Mouse (Mus musculus): ENCODE data around the gene Mien1. TPM values are rescaled to one million over a fixed set of nuclear protein-coding genes. Genes with fewer than 3 reads are reported as not detected.

Gene Mien1
- total RNA-seq, 2 experiments from 2014 or later: 48.9 to 52.1 TPM

DNA sequence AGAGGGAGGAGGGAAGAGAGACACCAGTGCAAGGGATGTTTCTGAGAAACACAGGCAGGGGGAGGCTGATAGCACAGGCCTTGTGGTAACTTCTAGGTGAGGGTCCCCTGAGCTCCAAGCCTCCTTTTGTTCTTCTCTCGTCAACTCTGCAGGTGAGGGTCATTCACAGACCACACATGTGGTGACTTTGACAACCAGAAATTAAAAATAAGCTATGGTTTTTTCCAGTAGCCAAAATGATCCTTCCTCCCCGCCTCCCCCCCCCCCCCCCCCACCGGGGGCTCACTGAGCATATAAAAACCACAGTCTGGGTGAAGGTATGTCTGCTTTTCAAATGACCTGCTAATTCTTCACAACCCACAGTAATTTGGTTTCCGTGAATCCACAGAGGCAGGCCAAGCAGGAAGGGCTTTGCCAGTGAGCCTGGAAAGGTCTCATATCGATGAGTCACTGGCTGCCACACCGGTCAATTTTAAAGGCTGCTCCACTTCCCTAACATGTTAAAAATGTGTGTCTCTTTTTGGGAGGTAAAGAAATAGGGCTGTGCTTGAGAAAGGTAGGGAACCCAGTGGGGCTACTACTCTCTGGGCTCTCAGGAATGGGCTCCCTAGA, 22.4 kb upstream of the Mien1 start:
- DNase-seq: no peak
- intact Hi-C loops (cut with DNase I): no loop called here

- no peak for DNase-seq
- intact Hi-C loops (cut with DNase I): loop anchor here (5.0 kb wide), 1 partner anchor 193 kb away; no protein-coding TSS in a partner anchor
These were observed 21.1 kb upstream of the Mien1 start for GRCm38 (mm10) chr11:98459860-98460259.

DNA sequence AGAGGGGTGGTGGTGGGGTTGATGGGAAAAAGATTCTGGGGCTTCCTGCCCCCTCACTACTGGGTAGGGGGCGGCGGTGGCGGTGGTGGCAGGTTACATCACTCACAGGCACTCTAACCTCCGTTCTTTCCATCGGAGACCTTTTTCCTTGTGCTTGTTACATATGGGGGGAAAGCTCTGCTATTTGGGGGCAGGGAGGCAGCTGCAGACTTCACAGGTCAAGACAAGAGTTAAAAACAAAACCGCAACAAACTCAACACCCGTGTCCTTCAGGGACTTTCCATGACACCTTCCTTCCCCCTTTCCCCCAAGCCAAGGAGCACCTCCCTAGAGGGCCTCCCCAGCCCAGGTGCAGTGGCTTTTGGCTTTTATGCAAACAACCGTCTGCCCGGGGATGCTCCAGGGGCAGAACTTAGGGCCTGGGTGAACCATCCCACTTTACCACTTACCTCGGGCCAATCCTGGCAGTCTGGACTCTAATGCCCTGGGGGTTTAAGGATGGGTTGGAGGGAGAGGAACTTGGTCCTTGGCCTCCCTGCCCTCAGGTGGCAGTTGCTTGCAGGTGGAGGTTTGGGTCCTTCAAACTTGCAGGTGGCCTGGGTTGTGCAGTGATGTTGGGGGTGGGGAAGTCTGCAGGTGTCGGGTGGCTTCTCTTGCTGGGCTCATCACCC, 20.4 kb upstream of the Mien1 start:
- no peak for DNase-seq
- intact Hi-C loops (cut with DNase I): loop anchor here (5.0 kb wide), 1 partner anchor 192 kb away; no protein-coding TSS in a partner anchor

DNA sequence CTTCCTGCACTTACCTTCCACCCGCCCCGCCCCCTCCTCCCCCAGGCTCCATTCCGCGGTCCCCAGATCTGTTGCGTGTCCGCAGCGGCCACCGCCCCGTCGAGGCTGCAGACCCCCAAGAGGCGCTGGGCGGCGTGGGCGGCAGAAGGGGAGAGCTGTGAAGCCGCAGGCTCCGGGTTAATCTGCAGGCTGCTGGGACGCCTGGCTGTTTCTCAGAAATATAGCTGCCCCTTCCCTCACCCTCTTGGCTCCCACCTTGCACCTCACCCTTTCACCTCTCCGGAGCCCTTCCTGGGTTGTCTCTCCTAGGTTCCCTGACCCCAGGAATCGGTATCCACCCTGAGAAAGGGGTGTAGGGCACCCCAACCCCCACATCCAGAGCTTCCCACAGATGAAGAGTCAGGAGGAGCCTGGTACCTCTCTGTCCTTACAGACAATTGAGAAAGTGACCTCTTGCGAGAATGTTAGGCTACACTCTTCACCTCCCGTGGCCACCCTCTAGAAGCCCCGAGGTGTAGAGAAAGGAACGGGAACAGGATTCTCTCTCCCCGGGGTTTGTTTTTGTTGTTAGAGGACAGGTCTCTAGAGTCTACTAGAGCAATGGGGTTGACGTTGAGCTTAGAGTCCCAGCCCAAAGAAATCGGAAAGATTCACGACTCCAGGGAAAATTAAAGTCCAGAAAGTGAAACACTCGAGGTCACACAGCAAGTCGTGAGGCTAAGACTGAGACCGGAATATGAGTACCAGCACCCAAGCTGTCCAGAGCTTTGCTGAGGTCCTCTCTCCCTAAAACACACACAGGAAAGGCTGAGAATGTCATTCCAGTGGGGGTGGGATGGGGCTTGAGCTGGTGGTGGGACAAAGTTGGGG, 19.6 kb upstream of the Mien1 start:
- no peak for DNase-seq
- intact Hi-C loops (cut with DNase I): loop anchor here (5.0 kb wide), 1 partner anchor 191 kb away; no protein-coding TSS in a partner anchor

DNA sequence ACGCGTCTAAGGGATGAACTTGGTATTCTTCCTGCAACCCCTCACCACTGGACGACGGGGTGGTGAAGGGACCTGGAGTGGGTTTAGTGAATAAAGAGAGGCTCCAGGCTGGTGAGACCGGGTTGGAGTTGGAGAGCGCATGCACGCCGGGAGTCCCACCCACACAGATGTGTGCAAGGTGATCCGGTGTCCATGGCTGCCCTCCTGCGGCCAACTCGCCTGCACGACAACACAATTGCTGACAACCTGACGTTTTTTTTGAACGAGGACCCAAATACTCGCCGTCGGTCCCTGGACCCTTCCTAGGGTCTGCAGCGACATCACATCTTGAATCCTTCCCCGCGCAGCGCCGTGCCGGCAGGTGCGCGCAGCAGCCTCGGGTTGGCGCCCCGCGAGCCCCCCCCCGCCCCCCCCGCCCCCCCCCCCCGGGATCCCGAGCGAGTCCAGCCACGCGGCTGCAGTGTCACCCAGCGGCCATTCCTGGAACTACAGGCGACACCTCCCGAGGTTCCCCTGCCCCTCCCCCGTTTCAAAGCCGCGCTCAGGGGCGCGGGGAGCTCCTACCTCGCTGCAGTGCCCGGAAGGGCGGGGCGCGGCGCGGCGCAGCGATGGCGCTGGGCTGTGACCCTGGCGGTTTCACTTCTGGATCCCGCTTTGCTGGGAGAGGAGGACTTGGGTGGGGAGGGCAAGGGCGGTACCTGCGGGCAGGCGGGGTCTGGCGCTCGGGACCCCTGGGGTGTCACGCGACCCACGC, 18.8 kb upstream of the Mien1 start:
- intact Hi-C loops (cut with DNase I): loop anchor here (1.0 to 5.0 kb wide), 2 partner anchors 115 to 190 kb away; no protein-coding TSS in a partner anchor

GRCm38 (mm10) chr11:98456945-98457344, 18.2 kb upstream of the Mien1 start:
- intact Hi-C loops (cut with DNase I): loop anchor here (1.0 to 5.0 kb wide), 2 partner anchors 115 to 190 kb away; no protein-coding TSS in a partner anchor
- no peak for DNase-seq

More for the DNA sequence above, 18.8 kb upstream of the Mien1 start:
- DNase-seq: peak; percentile 86 to 91

GRCm38 (mm10) chr11:98456545-98456944, 17.8 kb upstream of the Mien1 start:
- intact Hi-C loops (cut with DNase I): loop anchor here (5.0 kb wide), 1 partner anchor 189 kb away; no protein-coding TSS in a partner anchor

DNA sequence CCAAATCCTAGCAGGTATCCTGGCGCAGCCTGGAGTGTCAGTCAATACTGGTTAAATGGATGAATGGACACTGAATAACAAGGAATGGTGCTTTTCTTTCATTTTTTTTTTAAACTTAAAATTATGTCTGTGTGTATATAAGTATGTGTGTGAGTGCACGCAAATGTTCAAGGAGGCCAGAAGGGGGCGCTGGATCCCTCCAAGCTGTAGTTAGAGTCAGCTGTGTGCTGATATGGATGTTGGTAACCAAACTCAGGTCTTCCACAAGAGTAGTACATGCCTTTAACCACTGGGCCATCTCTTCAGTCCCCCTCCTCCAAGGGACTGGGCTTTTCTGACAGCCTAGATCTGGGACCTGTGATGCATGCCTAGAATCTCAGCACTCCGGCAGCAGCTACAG, 16.7 kb upstream of the Mien1 start:
- intact Hi-C loops (cut with DNase I): loop anchor here (5.0 kb wide), 1 partner anchor 188 kb away; no protein-coding TSS in a partner anchor
- no peak for DNase-seq

More at GRCm38 (mm10) chr11:98456545-98456944, 17.8 kb upstream of the Mien1 start:
- no peak for DNase-seq

DNA sequence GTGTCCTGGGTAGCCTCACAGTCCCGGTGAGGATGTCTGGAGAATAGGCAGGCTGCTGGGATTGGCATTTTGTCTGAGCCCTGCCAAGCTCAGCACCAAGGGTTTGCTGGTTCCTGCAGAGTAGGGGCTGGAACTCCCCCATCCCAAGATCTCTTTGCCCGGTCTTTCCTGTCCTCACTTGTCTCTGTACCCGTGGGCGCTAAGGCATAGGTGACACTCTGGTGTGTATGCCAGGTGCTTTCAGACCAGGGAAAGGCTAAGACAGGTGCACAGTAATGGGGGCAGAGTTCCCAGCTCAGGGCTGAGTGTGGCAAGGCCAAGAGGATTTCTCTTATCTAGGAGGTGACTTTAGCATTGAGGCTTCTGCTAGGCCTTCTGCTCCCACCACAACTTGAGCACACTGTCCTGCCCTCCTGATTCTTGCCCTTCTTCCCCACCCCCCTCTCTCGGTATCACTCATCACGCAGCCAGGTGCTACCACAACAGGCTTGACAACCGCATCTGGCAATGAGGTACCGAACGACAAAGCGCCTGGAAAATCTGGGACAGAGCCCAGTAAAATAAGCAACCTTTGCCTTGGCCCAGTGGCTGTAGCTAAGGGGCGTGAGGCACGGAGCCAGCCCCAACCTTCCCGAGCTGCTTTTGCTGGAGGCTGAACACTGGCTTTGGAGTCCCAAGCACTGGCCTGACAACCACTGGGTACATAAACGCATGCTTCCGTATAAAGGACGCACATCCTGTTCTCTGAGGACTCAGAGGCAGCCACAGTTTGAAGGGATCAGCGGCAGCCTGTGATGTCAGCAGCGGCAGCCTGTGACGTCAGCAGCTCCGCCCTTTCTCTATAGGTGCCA, 11.4 kb upstream of the Mien1 start:
- peak; percentile 47 to 48 for DNase-seq
- intact Hi-C loops (cut with DNase I): no loop called here

DNA sequence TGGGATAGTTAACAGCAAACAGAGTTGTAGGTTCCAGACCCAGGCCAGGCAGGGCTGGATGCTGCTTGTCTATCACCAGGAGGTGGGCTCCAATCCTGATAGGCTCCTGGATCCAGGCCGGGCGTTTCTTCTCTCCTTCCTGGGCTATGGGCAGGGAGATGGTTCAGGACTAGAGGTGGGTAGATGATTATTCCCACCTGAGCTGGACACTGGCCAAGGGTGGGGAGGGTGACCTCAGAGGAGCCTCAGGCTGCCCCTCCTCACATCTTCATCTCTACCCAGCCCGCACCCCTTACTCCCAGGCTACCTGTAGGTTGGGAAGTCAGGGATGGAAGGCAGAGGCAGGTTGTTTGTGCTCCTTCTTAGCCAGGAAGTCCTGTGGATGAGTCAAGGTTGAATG, 10.6 kb upstream of the Mien1 start:
- intact Hi-C loops (cut with DNase I): no loop called here
- DNase-seq: no peak

DNA sequence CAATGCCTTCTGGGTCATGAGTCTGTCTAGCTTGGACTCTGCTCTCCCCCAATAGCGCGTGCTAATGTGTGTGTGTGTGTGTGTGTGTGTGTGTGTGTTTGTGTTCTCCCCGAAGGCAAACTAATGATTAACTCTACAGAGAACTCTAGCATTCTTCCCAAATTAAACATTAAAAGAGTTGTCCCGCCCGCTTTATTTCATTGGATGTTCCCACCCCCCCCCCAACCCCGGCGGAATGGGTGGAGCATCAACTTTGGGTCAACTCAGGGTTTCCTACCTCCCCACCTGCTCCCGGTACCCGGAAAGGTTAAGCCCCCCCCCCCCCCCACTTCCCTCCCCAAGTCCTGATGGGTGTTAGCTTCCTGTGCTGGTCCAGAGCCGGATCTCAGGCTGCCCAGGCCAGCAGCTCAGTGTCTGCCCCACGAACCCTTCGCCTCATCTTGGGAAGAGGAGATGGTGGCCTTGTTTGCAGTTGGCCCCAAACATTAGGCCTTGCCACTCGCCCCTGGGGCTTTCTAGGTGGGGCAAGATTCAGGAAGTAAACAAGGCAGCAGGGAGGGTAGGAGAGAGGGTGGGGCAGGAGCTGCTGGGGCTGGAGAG, 9.5 kb upstream of the Mien1 start:
- DNase-seq: no peak
- intact Hi-C loops (cut with DNase I): no loop called here

DNA sequence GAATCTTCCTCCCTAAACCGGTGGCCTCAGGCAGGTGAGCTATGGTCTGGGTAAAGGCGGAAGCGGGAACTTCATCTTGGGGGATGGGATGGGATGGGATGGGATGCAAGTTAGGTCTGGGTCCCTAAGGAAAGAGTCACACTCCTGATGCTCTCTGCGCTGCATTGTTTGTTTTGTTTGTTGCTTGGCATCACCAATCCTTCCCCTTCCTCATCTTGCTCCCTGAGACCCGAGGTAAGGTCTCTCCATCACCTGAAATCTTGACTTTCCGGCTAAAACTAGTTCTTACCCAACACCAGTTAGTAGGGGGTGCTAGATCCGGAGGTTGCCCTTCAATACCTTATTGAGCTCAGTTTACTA, 8.7 kb upstream of the Mien1 start:
- no peak for DNase-seq
- intact Hi-C loops (cut with DNase I): no loop called here

DNA sequence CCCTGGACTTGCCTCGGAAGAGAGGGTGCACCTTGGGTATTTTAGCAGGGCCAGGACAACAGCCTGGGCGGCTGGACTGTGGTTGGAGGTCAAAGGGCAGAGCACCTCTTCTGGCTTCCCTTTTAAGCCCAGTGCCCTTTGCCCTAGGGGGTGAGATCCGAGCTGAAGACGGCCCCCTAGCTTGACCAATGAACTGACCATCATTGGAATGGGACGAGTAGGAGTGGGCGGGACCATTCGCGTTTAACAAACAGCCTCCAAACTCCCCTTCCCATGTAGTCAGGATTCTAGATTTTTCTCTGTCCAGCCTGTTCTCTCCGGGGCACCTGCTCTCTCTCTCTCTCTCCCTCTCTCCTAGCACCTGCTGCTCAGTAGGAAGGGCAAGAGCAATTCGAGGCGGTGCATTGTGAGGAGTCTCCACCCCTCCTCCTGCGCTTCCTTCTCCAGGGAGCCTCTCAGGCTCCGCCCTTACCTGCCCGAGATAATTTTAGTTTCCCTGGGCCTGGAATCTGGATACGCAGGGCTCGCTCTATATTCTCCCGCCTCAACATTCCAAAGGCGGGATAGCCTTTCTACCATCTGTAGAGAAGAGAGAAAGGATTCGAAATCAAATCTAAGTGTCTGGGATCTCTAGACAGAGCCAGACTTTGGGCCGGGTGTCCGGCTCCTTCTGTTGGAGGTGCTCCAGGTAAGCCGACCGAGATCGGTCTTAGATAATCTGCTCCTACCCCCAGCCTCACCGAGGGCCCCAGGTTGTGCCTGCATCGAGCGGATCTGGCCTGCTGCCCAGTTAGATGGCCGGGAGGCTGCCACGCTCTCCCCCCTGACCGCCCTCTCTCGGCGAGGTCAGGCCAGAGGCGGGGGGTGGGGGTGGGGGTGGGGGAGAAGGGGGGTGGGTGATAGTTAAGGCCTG, 8.0 kb upstream of the Mien1 start:
- DNase-seq: no peak
- intact Hi-C loops (cut with DNase I): no loop called here

DNA sequence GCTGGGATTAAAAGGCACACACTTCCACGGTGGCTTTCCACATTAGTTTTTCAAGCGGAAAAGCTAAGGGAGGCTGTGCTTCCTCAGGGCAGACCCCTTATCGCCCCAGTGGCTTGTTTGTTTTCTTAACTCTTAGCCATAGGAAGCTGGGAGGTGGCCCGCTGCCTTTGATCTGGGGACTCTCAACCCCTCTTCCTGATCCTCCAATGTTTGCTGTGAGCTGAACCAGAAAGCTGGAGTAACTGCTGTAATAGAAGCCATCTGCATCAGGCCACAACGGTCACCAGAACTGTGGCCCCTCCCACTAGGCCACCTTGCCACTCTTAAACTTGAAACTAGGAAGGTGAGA, 7.4 kb upstream of the Mien1 start, which contains the start of gene Grb7:
TSS of gene Grb7 (plus strand) at position 182 of the 349 bp plus-strand sequence.
- intact Hi-C loops (cut with DNase I): no loop called here
- no peak for DNase-seq

GRCm38 (mm10) chr11:98445679-98446078, 6.9 kb upstream of the Mien1 start:
- DNase-seq: no peak
- intact Hi-C loops (cut with DNase I): no loop called here

- intact Hi-C loops (cut with DNase I): no loop called here
- no peak for DNase-seq
These were observed 6.4 kb upstream of the Mien1 start for GRCm38 (mm10) chr11:98445238-98445637.

DNA sequence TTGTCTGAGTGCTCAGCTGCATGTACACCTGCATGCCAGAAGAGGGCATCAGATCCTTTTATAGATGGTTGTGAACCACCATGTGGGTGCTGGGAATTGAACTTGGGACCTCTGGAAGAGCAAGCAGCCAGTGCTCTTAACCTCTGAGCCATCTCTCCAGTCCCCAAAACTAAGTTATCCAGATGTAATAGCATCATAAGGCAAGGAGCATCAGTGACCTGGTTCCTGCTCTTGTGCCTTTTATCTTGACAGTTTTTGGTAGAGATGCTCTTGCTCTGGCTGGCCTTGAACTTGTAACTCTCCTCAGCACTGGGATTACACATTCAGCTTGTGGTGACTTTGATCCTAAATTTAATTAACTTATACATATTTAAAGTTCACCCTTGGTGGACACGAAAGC, 4.9 kb upstream of the Mien1 start:
- intact Hi-C loops (cut with DNase I): no loop called here
- DNase-seq: no peak

DNA sequence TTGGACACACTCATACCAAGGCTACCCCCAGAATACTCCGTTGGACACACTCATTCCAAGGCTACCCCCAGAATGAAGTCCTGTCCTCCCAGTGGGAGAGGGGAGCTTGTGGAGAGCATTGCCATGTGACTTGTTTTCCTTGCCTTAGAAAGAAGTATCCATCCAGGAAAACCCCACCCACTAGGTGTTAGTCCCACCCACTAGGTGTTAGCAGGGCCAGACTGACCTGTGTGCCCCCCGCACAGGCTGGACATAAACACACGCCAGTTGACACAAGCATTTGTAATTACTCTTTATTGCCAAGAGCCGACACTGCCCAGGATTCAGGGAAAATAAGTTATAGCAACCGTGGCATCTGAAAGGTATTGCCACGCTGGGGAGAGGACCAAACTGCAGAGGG, 1.4 kb downstream of the Mien1 start:
- intact Hi-C loops (cut with DNase I): loop anchor here (5.0 kb wide), 1 partner anchor 95 kb away; no protein-coding TSS in a partner anchor
- DNase-seq: no peak

Data from heart, postnatal 10 days (tissue).